Mouse (Mus musculus): ENCODE measurements around the gene Adh5. TPM values are rescaled to one million over a fixed set of nuclear protein-coding genes. Genes with fewer than 3 reads are reported as not detected.
A peak's percentile ranks its signal among the peaks of the same experiment; 100 is the strongest.
"Not testable (repeated sequence)": the region's sequence is repeated elsewhere in the genome, so short reads cannot be mapped to it uniquely, and the experiment has no call there.

Gene Adh5
- total RNA-seq, 2 experiments from 2014 or later = 92.8 to 94.1 TPM

DNA sequence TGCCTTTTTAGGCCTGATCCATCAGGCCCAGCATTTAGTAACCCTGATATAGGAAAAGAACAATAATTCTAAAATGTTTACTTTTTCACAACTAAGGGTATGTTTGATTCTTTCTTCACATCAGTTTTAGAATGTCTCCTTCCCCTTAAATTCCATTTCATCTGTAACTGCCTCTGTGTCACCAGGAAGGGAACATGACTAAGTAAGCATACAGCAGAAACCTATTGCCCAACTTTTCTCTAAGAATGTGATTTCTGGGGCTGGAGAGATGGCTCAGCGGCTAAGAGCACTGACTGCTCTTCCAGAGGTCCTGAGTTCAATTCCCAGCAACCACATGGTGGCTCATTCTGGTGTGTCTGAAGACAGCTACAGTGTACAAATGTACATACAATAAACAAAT lies 11.3 kb downstream of the Adh5 start:
- DNase-seq = no peak
- intact Hi-C loops (cut with DNase I) = no loop called here

DNA sequence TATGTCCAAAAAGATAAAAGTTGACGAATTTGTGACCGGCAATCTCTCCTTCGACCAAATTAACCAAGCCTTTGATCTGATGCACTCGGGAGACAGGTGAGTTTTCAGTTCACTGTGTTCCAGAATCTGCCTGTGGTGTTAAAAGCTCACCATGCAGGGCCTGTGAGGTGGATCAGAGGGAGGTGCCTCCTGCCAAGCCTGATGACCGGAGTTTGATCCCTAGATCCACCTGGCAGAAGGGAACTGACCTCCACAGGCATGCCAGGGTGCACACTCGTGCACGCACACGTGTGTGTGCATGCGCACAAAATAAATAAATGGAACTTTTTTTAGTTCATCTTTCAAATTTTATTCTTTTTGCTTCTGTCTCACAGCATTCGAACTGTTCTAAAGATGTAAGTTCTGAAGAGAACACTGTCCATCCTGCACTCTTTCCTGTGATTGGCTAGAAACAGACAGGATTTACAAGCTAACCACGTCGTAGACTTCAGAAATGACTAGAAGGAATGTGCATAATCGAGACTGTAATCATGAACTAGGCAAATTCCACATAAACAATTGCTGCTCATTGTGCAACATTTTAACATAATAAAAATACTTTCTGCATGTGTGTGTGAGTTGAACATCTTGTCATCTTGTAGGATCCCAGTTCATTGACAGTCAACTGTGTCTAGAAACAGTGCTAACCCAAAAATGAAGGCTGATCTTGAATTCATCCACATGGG lies 12.0 kb downstream of the Adh5 start:
- no peak for DNase-seq
- intact Hi-C loops (cut with DNase I) = no loop called here

DNA sequence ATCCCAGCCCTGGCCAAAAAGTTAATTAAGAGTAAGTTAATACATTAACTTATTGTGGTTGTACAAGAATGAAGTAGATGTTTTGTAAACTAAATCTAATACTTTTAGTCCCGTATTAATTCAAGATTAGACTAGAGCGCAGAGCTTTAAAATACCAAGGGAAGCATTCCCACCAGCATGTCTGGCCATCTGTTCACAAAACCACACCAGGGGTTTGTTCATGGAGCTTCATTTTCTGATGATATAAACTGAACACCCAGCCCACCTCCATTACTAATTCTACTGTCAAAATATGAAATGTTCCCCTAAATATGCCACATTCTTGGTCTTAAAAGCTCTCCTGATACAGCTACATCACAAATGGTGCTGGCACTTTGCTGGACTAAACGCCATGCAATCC lies 15.5 kb downstream of the Adh5 start:
- DNase-seq = no peak
- intact Hi-C loops (cut with DNase I) = no loop called here

DNA sequence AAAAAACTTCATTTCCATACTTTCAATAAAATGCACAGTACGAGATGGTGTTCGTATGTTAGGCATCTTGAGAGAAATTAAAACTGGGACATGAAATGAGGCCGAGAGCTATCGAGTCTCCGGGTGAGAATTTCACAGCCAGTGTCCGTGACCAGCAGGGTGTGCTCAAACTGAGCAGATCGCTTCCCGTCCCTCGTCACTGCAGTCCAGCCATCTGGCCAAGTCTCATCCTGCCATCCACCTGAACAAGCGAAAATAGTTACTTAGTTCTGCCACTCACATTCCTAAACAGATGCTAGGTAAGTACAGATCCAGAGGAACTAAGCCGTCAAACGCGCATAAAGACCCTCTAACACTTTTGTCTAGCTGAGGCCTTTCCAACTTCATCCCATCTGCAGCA lies 17.4 kb downstream of the Adh5 start:
- intact Hi-C loops (cut with DNase I) = no loop called here
- no peak for DNase-seq

DNA sequence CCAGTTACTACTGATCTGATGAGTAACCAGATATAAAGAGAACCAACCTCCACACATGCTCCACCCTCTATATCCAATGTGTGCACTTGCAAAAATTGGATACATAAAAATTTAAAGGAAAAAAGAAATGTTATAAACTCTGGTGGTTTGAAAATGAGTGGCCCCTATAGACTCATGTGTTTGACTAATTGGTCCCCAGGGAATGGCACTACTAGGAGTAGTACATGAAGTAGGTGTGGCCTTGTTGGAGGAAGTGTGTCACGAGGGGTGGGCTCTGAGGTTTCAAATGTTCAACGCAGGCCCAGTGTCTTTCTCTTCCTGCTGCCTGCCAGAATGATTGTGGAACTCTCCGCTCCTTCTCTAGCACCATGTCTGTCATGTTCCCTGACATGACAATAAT lies 18.9 kb downstream of the Adh5 start:
- intact Hi-C loops (cut with DNase I) = no loop called here
- no peak for DNase-seq

DNA sequence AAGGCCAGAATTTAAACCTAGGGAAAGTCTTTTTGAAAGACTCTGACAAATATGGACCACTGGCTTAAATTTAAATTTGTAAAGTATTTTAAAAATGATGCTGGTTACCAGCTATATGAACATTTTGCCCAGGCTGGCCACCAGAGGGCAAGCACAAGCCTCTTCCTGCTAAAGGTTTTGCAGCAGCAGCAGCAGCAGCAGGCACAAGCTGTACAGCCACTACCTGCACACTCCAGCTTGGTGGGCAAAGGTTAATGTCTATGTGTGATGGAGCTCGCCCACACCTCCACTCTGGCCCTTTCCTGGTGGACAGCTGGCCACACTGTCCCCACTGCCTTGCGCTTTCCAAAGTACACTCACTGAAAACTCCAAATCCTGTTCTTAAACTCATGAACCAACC lies 20.2 kb downstream of the Adh5 start:
- intact Hi-C loops (cut with DNase I) = no loop called here
- peak in 1 of 2 experiments; percentile 42 for DNase-seq

DNA sequence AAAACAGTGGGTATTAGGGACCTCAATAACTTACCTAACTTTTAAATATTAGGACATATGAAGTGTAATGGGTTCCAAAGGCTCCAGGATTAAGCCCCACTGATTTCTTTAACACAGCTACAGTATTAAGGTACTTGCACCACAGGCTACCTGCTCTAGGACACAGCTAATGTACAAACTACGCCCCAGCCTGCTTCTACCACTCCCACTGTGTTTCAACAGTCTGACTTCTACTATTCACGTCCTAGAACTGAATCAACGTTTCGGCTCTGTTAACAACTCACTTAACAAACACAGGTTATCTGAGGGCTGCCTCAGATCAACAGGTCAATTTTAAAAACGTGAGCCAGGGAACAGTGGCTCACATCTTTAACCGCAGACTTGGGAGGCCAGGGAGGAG lies 20.9 kb downstream of the Adh5 start:
- intact Hi-C loops (cut with DNase I) = no loop called here
- DNase-seq = no peak

DNA sequence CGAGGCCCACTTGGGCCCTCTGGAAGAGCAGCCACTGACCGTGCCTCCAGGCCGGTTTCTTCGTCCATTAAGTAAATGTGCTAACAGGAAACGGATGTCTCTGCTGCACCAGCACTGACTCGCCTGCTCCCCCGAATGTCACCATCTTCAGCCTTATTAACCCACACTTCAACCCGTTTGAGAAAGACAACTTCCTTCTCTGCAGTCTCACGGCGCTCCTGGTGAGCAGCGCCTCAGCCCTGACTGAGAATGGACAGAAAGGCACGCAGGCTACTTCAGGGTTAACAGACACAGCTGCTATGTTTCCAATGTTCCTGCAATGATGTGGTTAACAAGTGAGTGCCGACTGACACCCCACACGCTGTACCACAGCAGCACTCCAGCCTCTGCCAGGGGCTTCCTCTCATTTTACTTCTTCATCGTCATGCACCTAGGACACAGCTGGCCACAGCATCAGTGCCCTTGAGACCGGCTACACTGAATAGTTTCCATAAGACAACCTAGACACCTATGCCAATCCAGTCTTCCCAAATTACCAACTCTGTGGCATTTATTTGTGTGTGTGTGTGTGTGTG lies 21.8 kb downstream of the Adh5 start:
- intact Hi-C loops (cut with DNase I) = no loop called here

DNA sequence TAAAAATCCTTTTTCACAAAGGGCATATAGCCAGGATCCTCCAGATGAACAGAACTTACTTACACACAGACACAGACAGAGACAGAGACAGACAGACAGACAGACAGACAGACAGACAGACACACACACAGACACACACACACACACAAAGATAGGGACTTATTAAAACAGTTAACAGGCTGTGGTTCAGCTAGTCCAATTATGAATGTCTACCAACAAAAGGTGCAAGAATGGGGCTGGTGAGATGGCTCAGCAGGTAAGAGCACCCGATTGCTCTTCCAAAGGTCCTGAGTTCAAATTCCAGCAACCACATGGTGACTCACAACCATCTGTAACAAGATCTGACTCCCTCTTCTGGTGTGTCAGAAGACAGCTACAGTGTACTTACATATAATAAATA lies 23.8 kb downstream of the Adh5 start:
- DNase-seq; intact Hi-C loops (cut with DNase I): not testable (repeated sequence)

More for the DNA sequence above, 21.8 kb downstream of the Adh5 start:
- DNase-seq = no peak

DNA sequence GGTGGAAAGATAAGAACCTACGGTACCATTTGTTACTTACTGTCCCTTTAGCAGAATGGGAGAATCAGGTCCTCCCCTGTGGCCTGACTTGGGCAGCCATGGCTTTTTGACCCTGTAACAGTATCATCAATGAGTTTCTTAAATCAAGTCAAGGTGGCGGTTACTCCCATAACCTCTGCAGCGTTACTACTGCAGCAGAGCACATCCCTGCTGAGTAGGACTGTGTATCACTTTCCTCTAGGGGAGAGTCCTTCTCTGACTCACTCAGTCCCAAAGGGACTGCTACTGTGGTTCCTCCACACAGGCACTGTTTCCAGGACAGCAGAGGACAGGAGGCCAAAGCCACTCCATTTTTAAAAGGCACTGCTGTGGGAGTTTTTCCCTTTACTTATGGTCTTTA lies 28.2 kb downstream of the Adh5 start:
- DNase-seq = no peak
- intact Hi-C loops (cut with DNase I) = no loop called here

DNA sequence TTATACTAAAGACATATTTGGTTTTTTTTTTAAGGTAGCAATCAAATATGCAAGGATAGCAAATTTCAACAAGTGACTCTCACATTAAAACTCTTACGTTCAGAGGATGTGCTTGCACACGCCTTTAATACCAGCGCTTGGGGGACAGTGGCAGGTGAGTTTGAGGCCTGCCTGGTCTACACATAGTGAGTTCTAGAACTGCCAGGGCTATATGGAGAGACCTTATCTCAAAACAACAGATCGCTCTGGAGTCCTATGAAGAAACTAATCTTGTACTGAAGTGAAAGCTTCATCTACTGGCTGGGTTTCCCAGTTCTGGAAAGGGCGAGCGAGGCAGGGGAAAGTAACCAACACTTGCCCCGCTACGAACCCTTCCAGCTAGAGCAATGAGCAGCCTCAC lies 36.6 kb downstream of the Adh5 start:
- DNase-seq = no peak
- intact Hi-C loops (cut with DNase I) = no loop called here

DNA sequence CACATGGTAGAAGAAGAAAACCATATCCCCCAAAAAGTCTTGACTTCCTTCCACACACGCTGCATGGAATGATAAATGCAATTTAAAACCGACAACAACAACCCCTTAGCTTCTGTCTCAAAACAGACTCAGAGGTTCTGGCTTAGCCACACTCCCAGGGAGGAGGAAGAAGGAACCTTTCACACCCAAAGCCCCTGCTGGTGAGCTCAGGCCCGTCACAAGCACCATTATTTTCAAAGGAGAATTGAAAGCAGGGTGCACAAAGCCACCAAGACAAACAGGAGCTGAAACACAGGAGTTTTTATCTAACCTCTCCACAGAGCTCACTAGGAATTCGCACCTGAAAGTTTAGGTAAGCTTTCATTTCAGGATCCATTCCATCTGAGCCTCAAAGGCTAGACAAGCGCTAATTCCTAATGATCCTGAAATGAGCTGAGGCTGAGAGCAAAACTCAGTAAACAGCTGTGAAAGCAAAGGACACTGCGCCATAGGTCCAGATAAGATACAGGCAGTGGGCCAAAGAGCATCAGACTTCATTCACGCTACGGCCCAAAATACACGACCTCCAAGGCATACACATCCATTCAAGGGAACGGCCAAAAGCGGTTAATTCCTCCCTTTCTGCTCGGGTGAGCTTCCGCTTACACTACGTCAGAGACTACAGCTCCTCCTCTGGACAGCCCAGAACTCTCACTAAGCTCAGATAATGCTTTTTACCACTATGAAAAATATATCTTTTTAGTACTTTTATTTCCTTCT lies 38.8 kb downstream of the Adh5 start:
- intact Hi-C loops (cut with DNase I) = no loop called here
- DNase-seq = peak in 1 of 2 experiments; percentile 17

DNA sequence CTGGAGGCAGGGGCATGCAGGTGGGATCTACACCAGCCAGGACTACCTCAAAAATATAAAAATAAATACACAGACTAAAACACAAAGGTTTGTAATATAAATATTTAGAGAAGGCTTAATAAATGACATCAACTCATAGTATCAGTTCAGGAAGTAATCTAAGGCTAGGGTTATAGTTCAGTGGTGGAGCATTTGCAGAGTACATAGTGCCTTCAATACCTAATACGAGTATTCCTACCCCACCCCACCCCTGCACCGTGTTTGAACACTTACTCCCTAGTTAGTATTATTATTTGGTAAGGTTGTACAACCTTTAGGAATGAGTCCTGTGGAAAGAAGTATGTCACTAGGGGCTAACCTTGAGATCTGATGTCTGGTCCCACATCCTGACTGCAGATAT lies 40.3 kb downstream of the Adh5 start:
- DNase-seq = no peak
- intact Hi-C loops (cut with DNase I) = no loop called here

DNA sequence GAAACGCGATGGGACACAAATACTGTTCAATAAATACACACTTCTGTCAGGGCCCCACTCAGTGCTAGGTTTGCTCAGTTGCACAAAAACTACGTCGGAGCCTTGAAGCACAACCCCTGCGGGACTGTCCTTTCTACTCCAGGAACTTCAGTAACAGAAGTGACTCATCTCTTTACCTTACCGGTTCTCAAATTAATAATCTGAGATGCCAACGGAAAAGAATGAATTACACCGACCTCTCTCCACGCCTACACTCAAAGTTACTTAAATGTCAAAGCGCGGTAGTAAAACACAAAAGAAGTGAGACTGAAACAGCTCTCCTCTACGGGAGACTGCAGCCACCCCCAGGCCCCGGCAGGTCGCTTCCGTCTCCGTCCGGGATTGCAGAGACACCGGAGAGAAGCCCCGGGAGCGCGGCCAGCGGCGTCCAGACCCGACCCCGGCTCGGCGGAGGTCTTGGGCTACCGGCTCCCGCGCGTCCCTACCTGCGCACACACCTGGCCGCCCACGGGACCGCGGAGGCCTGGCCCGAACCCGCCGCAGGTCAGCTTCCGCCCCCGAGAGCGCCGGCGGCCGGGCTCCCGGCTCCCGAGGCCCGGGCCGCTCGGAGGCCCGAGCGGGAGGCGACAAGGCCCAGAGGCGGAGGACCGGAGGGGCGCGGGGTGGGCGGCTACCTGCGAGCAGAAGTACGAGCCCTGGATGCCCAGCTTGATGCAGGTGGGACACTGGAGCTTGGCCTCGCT lies 45.9 kb downstream of the Adh5 start:
- DNase-seq = no peak
- intact Hi-C loops (cut with DNase I) = loop anchor here (2.0 kb wide), 1 partner anchor 38 kb away; the partner anchor contains the start of gene Eif4e

DNA sequence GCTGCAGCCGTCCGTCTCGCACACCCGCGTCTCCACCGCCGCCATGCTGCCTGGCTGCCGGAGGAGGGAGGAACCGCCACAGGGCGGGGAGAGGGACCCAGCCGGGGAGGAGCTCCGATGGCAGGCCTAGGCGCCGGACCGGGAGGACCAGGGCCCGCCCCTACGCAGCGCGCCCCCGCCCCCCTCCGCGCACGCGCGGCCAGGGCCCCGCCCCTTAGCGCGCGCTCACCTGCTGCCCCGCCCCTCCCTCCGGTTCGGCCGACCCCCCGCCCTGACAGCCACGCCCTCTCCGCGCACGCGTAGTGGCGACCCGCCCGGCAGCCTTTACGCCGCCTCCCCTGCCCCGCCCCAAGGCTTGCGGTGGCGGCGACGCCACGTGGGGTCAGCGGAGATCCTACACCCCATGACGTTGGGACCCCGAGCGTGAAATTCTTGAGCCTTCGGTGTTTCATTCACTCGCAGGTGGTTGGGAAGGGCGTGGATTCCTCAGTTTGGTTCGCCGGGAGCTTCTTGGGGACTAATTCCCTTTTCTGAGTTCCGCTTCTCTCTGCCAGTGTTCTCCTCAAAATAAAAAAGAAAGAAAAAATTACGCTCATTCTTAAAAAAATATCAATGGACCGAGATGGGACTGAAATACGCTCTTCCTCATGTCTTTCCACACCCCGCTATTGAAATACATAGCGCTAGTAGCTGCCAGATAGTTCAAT lies 46.6 kb downstream of the Adh5 start, which contains the start of gene Metap1:
Metap1 (minus strand) TSS at position 189 of the 707 bp plus-strand sequence.
- intact Hi-C loops (cut with DNase I) = loop anchor here (2.0 kb wide), 1 partner anchor 37 kb away; the partner anchor contains the start of gene Eif4e
- DNase-seq = peak; percentile 99

DNA sequence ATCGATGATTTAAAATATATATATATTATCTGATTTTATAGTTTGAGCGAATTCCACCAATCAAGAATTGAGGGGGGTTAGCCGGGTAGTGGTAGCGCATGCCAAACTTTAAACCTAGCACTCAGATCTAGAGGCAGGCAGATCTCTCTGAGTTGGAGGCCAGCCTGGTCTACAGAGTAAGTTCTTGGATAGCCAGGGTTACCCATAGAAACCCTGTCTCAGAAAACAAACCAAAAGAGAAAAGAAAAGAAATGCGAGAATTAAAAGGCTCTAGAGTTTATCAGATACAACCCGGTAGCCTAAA lies 47.1 kb downstream of the Adh5 start:
- DNase-seq = no peak
- intact Hi-C loops (cut with DNase I) = no loop called here

DNA sequence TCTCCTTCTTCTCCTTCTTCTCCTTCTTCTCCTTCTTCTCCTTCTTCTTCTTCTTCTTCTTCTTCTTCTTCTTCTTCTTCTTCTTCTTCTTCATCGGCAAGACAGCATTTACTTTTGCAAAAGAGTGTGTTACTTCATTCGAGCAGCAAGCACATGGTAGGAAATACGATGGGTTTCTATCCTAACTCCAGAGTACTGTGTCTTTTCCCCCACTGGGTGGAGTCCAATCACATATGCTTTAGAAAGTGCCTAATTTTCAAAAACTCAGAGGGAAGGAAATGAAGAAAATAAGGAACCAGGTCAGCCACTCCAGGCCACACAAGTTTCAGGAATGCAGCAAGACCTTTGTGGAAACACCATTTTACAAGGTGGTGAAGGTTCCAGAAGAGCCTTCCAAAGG lies 50.8 kb downstream of the Adh5 start:
- intact Hi-C loops (cut with DNase I) = no loop called here
- DNase-seq = no peak

DNA sequence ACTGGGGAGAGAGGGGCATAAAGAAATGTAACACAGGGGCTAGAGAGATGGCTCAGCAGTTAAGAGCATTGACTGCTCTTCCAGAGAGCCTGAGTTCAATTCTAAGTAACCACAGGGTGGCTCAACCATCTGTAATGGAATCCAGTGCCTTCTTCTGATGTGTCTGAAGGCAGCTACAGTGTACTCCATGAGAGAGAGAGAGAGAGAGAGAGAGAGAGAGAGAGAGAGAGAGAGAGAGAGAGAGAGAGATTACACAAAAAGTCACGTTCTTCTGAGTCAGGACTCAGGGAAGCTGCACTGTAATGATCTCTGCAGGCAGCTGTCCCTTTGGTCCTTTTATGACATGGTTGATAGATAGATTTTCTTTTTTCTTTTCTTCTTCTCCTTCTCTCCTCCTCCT lies 51.7 kb downstream of the Adh5 start:
- intact Hi-C loops (cut with DNase I) = no loop called here
- no peak for DNase-seq

DNA sequence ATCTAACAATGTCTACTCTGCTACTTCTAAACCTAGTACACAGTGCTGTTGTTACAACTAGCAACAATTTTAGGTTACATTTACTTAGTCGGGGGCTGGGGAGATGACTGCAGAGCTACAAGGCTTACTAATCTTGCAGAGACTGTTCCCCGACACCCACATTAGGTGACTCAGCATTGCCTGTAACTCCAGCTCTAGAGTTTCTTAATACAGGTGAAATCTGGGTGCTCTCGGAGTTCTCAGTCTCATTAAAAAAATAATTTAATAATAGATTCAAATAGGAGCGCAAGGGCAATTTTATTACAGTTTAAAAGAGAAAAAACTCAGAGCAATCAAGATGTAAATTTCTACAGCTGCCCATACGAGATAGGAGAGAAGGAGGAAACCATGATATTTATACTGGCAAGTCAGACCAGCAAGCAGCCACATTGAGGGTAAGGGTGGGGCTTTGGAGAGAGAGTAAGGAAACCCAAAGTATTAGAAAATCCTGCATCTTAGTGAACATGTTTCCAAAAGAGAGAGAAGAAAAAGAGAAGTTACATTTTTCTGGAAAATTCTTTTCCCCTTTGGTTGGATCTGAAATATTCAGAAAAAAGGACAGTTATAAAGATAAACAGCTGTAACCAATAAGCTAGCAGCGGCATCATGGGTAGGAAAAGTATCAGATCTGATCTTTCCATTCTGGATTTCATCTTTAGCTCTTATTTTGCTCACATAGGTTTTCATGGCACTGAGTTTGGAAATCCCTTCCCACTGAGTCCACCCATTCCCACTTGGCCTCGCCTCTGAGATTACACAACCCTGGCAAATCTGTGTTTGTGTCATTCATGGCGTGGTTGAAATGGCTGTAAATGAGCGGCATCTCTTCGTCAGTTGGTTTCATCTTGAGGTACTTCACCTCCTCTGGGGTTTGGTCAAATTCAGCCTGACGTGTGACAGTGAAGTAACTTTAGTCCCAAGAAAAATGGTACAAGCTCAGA lies 52.6 kb downstream of the Adh5 start:
- no peak for DNase-seq
- intact Hi-C loops (cut with DNase I) = no loop called here

Data from heart, postnatal 14 days (tissue).